Mouse (Mus musculus) midbrain, embryonic 14.5 days (tissue): Measurements from ENCODE around the gene Aars2. TPM values are rescaled to one million over a fixed set of nuclear protein-coding genes. Genes with fewer than 3 reads are reported as not detected.

Experiments
- ATAC-seq: fragments of 200-750 bp; cut with Nextera tagmentation; 2 replicates; pipeline ENCODE4 v1.8.0; 2017; ENCODE audit warnings: moderate number of reproducible peaks, moderate library complexity; ENCODE audit not compliant: low FRiP score, low TSS enrichment
- DNase-seq: peaks from one replicate; pipeline ENCODE4 v3.0.0-alpha.2; 2015
- H3K27ac ChIP-seq: fragments of 300-500 bp; sonication (generic); replicated peaks from 2 replicates; pipeline ENCODE4 v1.5.1; 2014; ENCODE audit warnings: mild to moderate bottlenecking, low read depth, low read length, moderate library complexity
- H3K27me3 ChIP-seq: fragments of 300-500 bp; sonication (generic); 2 replicates; pipeline ENCODE4 v1.6.1; 2014; ENCODE audit warnings: low read length, control low read depth, mixed read lengths; ENCODE audit not compliant: control insufficient read depth, insufficient read depth
- H3K36me3 ChIP-seq: fragments of 300-500 bp; sonication (generic); 2 replicates; pipeline ENCODE4 v1.6.1; 2014; ENCODE audit warnings: low read length, control low read depth; ENCODE audit not compliant: control insufficient read depth, insufficient read depth
- H3K4me1 ChIP-seq: fragments of 300-500 bp; sonication (generic); 2 replicates; pipeline ENCODE4 v1.6.1; 2014; ENCODE audit warnings: mild to moderate bottlenecking, antibody characterized with exemption, low read length, control low read depth; ENCODE audit not compliant: control insufficient read depth, insufficient read depth
- H3K4me2 ChIP-seq: fragments of 300-500 bp; sonication (generic); 2 replicates; pipeline ENCODE4 v1.6.1; 2014; ENCODE audit warnings: mild to moderate bottlenecking, low read length, moderate library complexity
- H3K4me3 ChIP-seq: fragments of 300-500 bp; sonication (generic); replicated peaks from 2 replicates; pipeline ENCODE4 v1.5.1; 2014; ENCODE audit warnings: low read depth, low read length
- H3K9ac ChIP-seq: fragments of 300-500 bp; sonication (generic); replicated peaks from 2 replicates; pipeline ENCODE4 v1.6.1; 2014; ENCODE audit warnings: mild to moderate bottlenecking, low read length, moderate library complexity
- H3K9me3 ChIP-seq: fragments of 300-500 bp; sonication (generic); 2 replicates; pipeline ENCODE4 v1.6.1; 2016; ENCODE audit warnings: low read length, control low read depth, mixed read lengths; ENCODE audit not compliant: control insufficient read depth
- WGBS: fragments of 180-500 bp; shearing (Covaris S2); extraction: QIAGEN DNeasy Blood & Tissue Kit; methylation state at CpG from one replicate; pipeline ENCODE4 v1.1.7; 2014; 5-methylcytosine and 5-hydroxymethylcytosine counted together
- polyA plus RNA-seq: library from polyadenylated mRNA; unstranded; fragments of >200 nt; fragmentation: Nextera tagmentation; extraction: Ambion mirVana; gene quantifications from 2 replicates; pipeline ENCODE4 v1.2.1, GENCODE M21; 2014

Gene Aars2
- polyA plus RNA-seq, 1 experiment from 2014 or later = 14.8 TPM

DNA sequence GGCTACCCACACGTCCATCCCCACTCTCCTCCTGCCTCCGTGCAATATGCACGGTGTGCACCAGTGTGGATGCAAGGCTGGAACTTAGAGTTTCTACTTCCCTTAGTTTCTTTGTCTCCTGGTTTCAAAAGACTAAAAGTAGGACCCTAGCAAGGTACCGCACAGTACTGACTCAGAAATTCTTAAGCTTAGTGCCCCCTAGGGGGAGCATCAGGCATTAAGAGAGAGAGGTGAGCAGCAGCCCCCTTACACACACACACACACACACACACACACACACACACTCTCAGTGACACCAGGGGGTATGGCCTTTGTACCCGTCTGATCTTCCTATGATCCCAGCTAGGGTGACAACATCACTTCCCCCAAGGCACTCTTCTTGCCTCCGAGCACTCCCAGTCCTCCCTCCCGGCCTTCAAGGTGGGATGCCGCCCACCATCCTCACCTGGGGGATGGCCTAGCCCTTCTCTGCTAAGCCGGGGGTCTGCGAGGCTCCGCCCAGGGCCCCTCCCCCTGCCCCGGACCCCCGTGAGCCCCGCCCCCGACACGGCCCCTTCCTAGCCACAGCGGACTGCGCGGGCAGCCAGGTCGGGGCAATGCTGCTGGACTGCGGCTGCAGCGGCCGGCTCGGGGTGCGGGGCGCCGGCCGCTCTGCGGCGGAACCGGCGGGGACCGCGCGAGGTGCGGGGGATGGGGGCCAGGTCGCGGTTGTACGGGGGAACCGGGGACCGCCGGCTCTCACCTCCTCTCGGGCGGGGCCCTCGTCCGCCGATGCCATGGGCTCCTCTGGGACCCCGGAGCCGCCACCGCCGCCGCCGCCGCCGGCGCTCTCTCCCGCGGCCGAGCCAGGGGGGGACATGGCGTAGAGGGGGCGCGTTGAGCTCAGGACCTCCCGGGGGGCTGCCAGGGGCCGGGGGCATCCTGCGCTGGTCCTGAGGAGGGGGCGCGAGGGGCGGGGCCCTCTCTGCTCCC lies 42.2 kb downstream of the Aars2 start:
- H3K4me2 ChIP-seq = peak overlapping the region; percentile 64
- ATAC-seq (peak; percentile 66), DNase-seq (peak; percentile 87)
- peak overlapping the region; percentile 97 for H3K27ac ChIP-seq
- 3% methylated on average over 52 of the region's 68 CpGs for WGBS
- peak overlapping the region; percentile 93 for H3K4me3 ChIP-seq
- H3K36me3 ChIP-seq = peaks cover 32% of the 10 kb centered on the region
- peak overlapping the region; percentile 99 for H3K9ac ChIP-seq
- peaks cover 31% of the 10 kb centered on the region for H3K27me3 ChIP-seq
- H3K9me3 ChIP-seq = no peaks in the 10 kb centered on the region
- peaks cover 43% of the 10 kb centered on the region for H3K4me1 ChIP-seq

DNA sequence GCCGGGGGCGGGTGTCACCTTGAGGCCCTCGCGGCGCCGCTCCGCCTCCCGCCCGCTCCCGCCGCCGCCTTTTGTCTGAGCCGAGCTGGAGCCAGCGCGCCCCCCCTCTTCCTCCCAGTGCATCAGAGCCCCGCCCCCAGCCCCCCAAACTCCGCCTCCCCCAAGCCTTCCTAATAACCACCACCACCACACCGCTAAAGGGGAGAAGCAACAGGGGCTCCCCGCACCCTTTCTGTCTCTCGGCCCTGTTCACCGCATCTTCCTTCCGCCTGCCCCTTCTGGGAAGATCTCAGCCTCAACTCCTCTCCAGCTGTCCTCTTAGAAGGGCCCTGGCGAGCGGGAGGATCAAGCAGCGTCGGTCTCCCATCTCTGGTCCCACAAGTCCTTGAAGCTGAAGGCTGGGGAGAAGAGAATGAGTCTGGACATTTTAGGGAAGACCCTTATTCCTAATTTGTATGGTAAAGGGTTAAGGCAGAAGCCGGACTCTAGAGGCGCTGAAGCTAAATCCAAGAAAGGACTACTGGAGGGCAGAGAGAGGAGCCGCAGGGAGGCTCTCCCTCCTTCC lies 43.1 kb downstream of the Aars2 start, which contains the start of gene Tmem151b:
Tmem151b (minus strand) TSS at position 61 of the 565 bp plus-strand sequence.
- Histone ChIP-seq H3K4me1 (peaks cover 35% of the 10 kb centered on the region), H3K9me3 (no peaks in the 10 kb centered on the region), H3K36me3 (peaks cover 23% of the 10 kb centered on the region), H3K9ac (peak within 1 kb of the TSS; percentile 99), H3K4me3 (peak within 1 kb of the TSS; percentile 93), H3K4me2 (peak within 1 kb of the TSS; percentile 64), H3K27me3 (peaks cover 31% of the 10 kb centered on the region), H3K27ac (peak within 1 kb of the TSS; percentile 97)
- peak; percentile 61 for ATAC-seq
- peak; percentile 89 for DNase-seq
- WGBS = under 1% methylated on average over 11 of the region's 29 CpGs

DNA sequence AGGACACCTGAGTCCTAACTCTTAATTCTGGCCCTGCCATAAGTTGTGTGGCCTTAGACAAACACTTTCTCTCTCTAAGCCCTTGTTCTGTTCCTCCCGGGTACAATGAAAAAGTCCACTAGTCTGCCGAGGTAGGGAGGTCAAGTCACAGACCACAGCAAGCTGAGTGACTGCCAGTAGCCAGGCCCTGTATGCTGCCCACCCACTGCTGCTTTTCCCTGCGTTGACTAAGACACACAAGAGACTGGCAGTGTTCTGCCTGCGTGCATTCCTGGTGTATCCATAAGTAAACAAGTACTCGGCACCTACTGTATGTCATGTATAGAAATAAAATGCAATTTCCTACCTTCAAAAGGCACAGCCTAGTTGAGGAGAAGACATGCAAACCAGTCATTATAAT lies 43.6 kb downstream of the Aars2 start:
- Histone ChIP-seq H3K4me3 (peak overlapping the region; percentile 93), H3K9ac (peak overlapping the region; percentile 99; the same call in 1 of the 2 replicates), H3K4me2 (peak overlapping the region; percentile 64), H3K36me3 (peaks cover 18% of the 10 kb centered on the region), H3K27ac (peak overlapping the region; percentile 97; the same call in 1 of the 2 replicates), H3K27me3 (peaks cover 26% of the 10 kb centered on the region), H3K4me1 (peaks cover 29% of the 10 kb centered on the region), H3K9me3 (no peaks in the 10 kb centered on the region)
- WGBS = 26% methylated on average over 5 of the region's 5 CpGs
- DNase-seq = no peak
- no peak for ATAC-seq

DNA sequence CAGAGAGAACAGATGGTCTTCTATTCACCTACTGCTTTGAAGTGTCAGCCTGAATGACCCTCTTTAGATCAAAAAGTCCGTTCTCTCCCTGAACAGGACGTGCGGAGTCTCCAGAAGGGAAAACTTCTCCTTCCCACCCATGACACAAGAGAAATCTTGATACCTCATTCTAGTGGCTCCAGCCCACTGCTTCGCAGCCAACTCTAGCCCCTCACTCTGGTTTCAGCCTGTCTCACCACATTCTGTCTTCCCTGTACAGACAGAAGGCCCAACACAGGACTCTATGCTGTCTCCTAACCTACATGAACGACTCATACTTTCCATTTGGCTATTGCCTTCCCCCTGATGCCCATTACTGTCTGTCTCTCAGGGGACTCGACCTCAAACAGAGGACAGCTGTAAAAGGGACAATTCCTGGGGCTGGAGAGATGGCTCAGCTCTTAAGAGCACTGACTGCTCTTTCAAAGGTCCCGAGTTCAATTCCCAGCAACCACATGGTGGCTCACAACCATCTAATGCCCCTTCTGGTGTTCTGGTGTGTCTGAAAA lies 44.7 kb downstream of the Aars2 start:
- WGBS = 40% methylated on average over 7 of the region's 7 CpGs
- no peak overlapping the region for H3K27ac ChIP-seq
- H3K9me3 ChIP-seq = no peaks in the 10 kb centered on the region
- H3K4me2 ChIP-seq = no peak overlapping the region
- peaks cover 7% of the 10 kb centered on the region for H3K36me3 ChIP-seq
- H3K27me3 ChIP-seq = peaks cover 15% of the 10 kb centered on the region
- DNase-seq = no peak
- H3K4me1 ChIP-seq = peaks cover 28% of the 10 kb centered on the region
- no peak for ATAC-seq
- H3K4me3 ChIP-seq = no peak overlapping the region
- no peak overlapping the region for H3K9ac ChIP-seq

DNA sequence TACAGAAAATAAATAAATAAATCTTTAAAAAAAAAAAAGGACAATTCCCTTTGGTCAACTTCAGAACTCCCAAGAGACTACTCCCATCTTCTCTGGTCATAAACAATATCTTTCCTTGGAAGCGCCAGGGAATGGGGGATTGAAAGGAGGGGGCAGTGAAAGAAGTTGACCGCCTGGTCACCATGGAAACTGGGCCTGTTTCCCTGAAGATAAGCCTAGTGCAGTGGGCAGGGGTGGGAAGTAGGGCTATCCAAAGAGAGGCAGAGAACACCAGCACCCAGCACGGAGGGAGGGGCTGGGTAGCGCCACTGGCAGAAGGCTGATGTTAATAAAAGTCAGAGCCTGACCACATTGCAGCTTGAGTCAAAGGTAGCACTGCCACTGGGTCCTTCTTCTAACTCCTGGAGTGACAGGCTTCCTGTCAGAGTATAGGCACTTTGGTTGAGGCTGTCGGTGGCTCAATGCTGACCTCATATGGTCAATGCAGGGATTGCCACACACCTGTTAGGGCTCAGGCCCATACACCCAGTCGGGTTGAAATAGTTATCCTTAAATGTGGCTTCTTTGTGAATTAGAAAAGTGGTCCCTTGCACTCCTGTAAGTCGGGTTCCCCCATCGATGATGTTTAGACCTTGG lies 45.3 kb downstream of the Aars2 start:
- ATAC-seq (0 out of 2 replicates have a peak, but pooled peaks have one; percentile 21), DNase-seq (peak; percentile 87)
- no peaks in the 10 kb centered on the region for H3K9me3 ChIP-seq
- H3K4me1 ChIP-seq = peaks cover 34% of the 10 kb centered on the region
- no peak overlapping the region for H3K4me3 ChIP-seq
- H3K9ac ChIP-seq = no peak overlapping the region
- 4% methylated on average over 8 of the region's 8 CpGs for WGBS
- H3K4me2 ChIP-seq = no peak overlapping the region
- H3K36me3 ChIP-seq = peaks cover 1% of the 10 kb centered on the region
- peaks cover 9% of the 10 kb centered on the region; the same call in 1 of the 2 replicates for H3K27me3 ChIP-seq
- no peak overlapping the region for H3K27ac ChIP-seq

DNA sequence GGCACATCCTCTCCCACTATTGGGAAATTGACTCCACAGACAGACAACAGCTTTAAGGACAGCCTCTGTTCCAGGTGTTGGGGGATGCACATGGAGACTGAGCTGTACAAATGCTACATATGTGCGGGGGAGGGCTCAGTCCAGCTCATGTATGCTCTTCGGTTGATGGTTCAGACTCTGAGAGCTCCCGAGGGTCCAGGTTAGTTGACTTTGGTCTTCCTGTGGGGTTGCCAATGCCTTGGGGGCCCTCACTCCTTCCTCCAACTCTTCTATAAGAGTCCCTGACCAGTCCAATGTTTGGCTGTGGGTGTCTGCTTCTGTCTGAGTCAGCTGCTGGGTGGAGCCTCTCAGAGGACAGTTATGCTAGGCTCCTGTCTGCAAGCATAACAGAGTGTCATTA lies 46.4 kb downstream of the Aars2 start:
- DNase-seq (no peak), ATAC-seq (no peak)
- Histone ChIP-seq H3K4me2 (no peak overlapping the region), H3K4me1 (peaks cover 27% of the 10 kb centered on the region), H3K9me3 (no peaks in the 10 kb centered on the region), H3K36me3 (no peaks in the 10 kb centered on the region), H3K27ac (no peak overlapping the region), H3K27me3 (no peaks in the 10 kb centered on the region), H3K4me3 (no peak overlapping the region), H3K9ac (no peak overlapping the region)
- WGBS = 86% methylated on average over 3 of the region's 3 CpGs

DNA sequence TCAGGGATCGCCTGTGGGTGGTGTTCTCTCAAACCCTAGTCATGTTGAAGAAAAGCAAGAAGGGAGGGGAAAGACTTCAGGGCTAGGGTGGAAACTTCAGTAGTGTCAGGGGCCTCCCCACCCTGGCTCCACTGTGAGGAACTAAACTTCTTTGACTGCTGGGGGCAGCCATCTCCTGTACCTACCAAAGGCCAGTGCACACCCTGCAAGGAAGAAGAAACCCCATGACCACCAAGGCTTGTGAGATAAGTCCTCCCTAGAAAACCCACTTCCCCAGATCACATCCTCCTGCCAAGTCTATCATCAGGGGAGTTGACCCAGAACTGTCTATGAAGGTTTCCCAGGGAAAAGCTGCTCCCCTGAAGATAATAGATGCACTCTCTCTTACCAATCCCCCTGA lies 47.8 kb downstream of the Aars2 start:
- Histone ChIP-seq H3K9ac (no peak overlapping the region), H3K9me3 (no peaks in the 10 kb centered on the region), H3K4me2 (no peak overlapping the region), H3K36me3 (no peaks in the 10 kb centered on the region), H3K27ac (no peak overlapping the region), H3K4me3 (no peak overlapping the region), H3K4me1 (peaks cover 23% of the 10 kb centered on the region), H3K27me3 (no peaks in the 10 kb centered on the region)
- ATAC-seq (no peak), DNase-seq (no peak)
- 52% methylated on average over 1 of the region's 1 CpGs for WGBS

DNA sequence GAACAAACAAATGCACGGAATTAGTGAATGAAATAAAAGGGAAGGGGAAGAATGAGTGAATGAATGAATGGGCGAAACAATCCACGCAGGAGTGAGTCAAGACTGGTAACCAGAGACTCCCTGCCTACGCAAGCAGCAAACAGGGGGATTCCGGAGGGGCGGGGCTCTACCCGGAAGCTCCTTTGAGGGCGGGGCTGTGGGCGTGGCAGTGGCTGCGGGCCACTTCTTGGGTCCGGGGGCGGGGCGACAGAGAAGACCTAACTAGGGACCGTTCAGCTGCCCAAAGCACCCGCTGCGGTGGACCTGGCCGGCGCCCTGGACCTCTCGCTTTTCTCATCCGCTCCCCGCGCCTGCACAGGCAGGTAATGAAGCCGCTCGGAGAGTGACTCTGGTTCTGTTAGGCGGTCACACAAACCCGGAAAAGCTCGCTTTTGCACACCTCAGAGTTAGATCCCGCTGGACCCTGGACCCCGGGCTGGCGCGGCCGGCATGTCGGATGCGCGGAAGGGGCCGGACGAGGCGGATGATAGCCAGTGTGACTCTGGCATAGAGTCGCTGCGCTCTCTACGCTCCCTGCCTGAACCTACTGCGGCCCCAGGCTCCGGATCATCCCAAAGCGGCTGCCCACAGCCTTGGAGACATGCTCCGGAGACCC lies 48.9 kb downstream of the Aars2 start, which contains the start of gene Nfkbie:
Nfkbie (plus strand) TSS at position 252 of the 655 bp plus-strand sequence.
- ATAC-seq = peak; percentile 83
- H3K9ac ChIP-seq = peak within 1 kb of the TSS; percentile 66
- H3K4me1 ChIP-seq = peaks cover 15% of the 10 kb centered on the region; the same call in 1 of the 2 replicates
- peak; percentile 94 for DNase-seq
- H3K4me2 ChIP-seq = peak within 1 kb of the TSS; percentile 96
- WGBS = under 1% methylated on average over 45 of the region's 45 CpGs
- H3K9me3 ChIP-seq = no peaks in the 10 kb centered on the region
- no peaks in the 10 kb centered on the region for H3K36me3 ChIP-seq
- H3K27ac ChIP-seq = 0 out of 2 replicates have a peak within 1 kb of the TSS, but pooled peaks have one; percentile 9
- peak within 1 kb of the TSS; percentile 59 for H3K4me3 ChIP-seq
- H3K27me3 ChIP-seq = no peaks in the 10 kb centered on the region
